Mouse (Mus musculus): ENCODE results near the gene Trpc7. TPM values are rescaled to one million over a fixed set of nuclear protein-coding genes. Genes with fewer than 3 reads are reported as not detected.

Trpc7 gene
- 0.14 and 0.40 TPM in 2 replicates for polyA plus RNA-seq (2012; rRNA removed; ENCODE audit: low replicate concordance)

DNA sequence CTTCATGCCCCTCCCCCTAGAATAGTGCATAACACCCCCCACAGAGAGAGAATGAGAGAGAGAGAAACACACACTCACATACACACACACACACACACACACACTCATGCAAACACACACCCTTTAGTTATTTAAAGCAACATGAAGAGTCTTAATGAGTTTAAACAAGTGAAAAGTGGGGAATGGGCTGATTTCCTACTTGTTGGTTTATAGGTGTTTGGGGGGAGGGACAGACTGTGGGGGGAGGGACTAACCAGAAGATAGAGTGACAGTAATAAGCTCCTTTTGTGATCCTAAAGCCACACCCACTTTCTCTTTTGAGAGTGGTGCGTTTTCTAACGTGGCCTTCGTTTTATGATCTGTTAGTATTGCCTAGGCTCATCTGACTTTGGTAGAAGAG is at the start of gene Trpc7:
TSS of gene Trpc7 (minus strand) at position 101 of the 400 bp plus-strand sequence.

DNA sequence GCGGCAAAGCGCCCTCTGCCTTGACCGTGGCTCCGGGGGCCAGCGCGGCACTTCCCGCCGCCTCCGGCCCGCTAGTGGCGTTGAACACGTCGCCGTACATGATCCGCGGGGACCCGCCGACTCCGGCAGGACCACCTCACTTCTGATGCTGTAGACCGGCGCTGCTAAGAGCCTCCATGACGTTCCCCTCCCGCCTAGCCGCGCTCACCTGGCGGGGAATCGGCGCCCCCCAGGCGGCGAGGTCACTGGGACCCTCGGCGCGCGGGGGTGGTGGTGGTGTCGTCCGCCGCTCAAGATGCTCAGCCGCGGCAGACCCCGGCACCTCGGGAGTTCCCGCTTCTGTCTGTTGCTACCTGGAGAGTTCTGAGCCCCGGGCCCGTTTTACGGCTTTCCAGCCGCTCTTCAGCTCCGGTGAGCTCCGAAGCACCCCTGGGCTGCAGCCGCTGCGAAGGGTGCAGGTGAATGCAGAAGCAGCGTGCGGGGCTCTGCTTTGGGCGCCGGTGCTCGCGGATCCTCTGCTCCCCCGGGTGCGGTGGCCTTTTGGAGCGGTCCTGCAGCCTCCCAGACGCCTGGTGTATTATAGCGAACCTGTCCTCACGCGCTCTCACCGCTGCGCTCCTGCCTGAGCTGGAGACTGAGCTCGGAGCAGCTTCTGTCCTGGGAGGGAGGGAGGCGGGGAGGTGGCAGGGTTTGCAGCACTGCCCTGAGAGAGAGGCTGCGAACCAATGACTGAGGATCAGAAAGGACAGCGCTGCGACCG is 142.4 kb downstream of the Trpc7 start, which contains the start of gene Gm45623:
TSS of gene Gm45623 (minus strand) at position 636 of the 760 bp plus-strand sequence.

Other genes starting within 250 kb of the Trpc7 start
- gene Smad5, start 193.0 kb downstream of the Trpc7 start, polyA plus RNA-seq (2012; rRNA removed; ENCODE audit: low replicate concordance): 2.8 and 3.2 TPM in 2 replicates
- gene Gm45623, start 142.2 kb downstream of the Trpc7 start, polyA plus RNA-seq (2012; rRNA removed; ENCODE audit: low replicate concordance): 0.15 and 0.30 TPM in 2 replicates